27 mouse cellular contexts compared by ENCODE assay signal in genomic region chr4:13192202-13192601, GRCm38 (mm10).
DNase-seq lines count a peak whose midpoint lies in the region; ATAC-seq and TF ChIP-seq lines count a peak whose summit lies in the region.
"Had no signal": no experiment of that assay in that cellular context is flagged by ENCODE, and none has a peak within 500 bp of the region (broad histone marks: within the 10 kb centered on the region; RNA-seq: fewer than 3 reads in every experiment).

No protein-coding gene starts in this region.

- WGBS in liver, adult 2 months, result 66% methylated on average over 3 of the region's 3 CpGs
- WGBS in liver, embryonic 12.5 days (ENCODE audit: insufficient replicate concordance), result 62% methylated on average over 3 of the region's 3 CpGs

- H3K9me3 ChIP-seq in liver, embryonic 12.5 days (replicated peaks), result no peaks in the 10 kb centered on the region
- H3K9me3 ChIP-seq: embryonic facial prominence, embryonic 10.5 days; hindbrain, embryonic 10.5 days; intestine, embryonic 15.5 days; limb, embryonic 12.5 days; liver, embryonic 13.5 days; lung, embryonic 15.5 days; midbrain, embryonic 12.5 days; neural tube, embryonic 12.5 days had no signal

- no peaks in the 10 kb centered on the region for H3K36me3 ChIP-seq in liver, adult 2 months (ENCODE audit: control insufficient read depth, insufficient read depth, low read length)
- H3K36me3 ChIP-seq in liver, embryonic 12.5 days, result no peaks in the 10 kb centered on the region
- H3K36me3 ChIP-seq: embryonic facial prominence, embryonic 10.5 days; hindbrain, embryonic 10.5 days; intestine, embryonic 15.5 days; limb, embryonic 12.5 days; liver, embryonic 13.5 days; lung, embryonic 15.5 days; midbrain, embryonic 12.5 days; neural tube, embryonic 12.5 days had no signal

- TF ChIP-seq CTCF in liver, adult 2 months (IDR thresholded peaks at IDR 0.05; ENCODE audit: low read depth, low read length), result no peak
- TF ChIP-seq CTCF in gastrocnemius, adult 2 months (IDR thresholded peaks at IDR 0.05), result no peak

- no peaks in the 10 kb centered on the region for H3K79me2 ChIP-seq in liver, adult 2 months (ENCODE audit: control insufficient read depth, insufficient read depth, low read length)

- peak; percentile 8 for DNase-seq in liver, adult 2 months (ENCODE audit: extremely low read depth, low read depth, low spot score)
- DNase-seq in brain, adult 2 months (ENCODE audit: low read depth, low spot score), result peak; percentile 77
- peak; percentile 34 to 57 for DNase-seq in cerebellum, postnatal 25 days
- no peak for DNase-seq in gastrocnemius, adult 2 months
- DNase-seq in frontal cortex, adult 2 months (ENCODE audit: extremely low spot score in 1 of 2, low spot score in 1 of 2), result no peak
- DNase-seq: adrenal gland, postnatal 14 days; gastrocnemius, postnatal 10 days; heart, adult 11 months; kidney, adult 8-10 months; kidney, postnatal 25 days; layer of hippocampus, postnatal 36 days; liver, embryonic 13.5 days; right cerebral cortex, postnatal 14 days; thymus, postnatal 14 days had no signal

- H3K9ac ChIP-seq in liver, adult 2 months (ENCODE audit: low read depth, low read length), result no peak overlapping the region
- H3K9ac ChIP-seq in liver, embryonic 12.5 days, result no peak overlapping the region
- H3K9ac ChIP-seq: intestine, embryonic 15.5 days; limb, embryonic 12.5 days; liver, embryonic 13.5 days; lung, embryonic 15.5 days; midbrain, embryonic 12.5 days; neural tube, embryonic 12.5 days had no signal

- no peak overlapping the region for H3K4me2 ChIP-seq in liver, embryonic 12.5 days
- H3K4me2 ChIP-seq: heart, embryonic 11.5 days; intestine, embryonic 15.5 days; limb, embryonic 12.5 days; liver, embryonic 13.5 days; lung, embryonic 15.5 days; midbrain, embryonic 12.5 days; neural tube, embryonic 12.5 days had no signal

- intact Hi-C loops in gastrocnemius, adult 2 months (cut with DNase I), result no loop called here

- H3K27ac ChIP-seq in liver, adult 2 months (replicated peaks; ENCODE audit: insufficient read depth, low read depth, low read length), result no peak overlapping the region
- no peak overlapping the region for H3K27ac ChIP-seq in liver, embryonic 12.5 days
- H3K27ac ChIP-seq in gastrocnemius, adult 2 months, result no peak overlapping the region
- H3K27ac ChIP-seq: embryonic facial prominence, embryonic 10.5 days; hindbrain, embryonic 10.5 days; intestine, embryonic 15.5 days; layer of hippocampus, adult 2 months; limb, embryonic 12.5 days; liver, embryonic 13.5 days; lung, embryonic 15.5 days; midbrain, embryonic 12.5 days; neural tube, embryonic 12.5 days had no signal

- ATAC-seq in liver, embryonic 12.5 days, result no peak
- ATAC-seq in megakaryocyte, adult 5-6 weeks (ENCODE audit: poor library complexity, severe bottlenecking), result peak; percentile 84
- no peak for ATAC-seq in monocyte, adult 5-6 weeks (replicated peaks; ENCODE audit: insufficient number of reproducible peaks, low FRiP score, low TSS enrichment, poor library complexity, severe bottlenecking)
- ATAC-seq: hindbrain, embryonic 16.5 days; intestine, embryonic 15.5 days had no signal

- H3K27me3 ChIP-seq in liver, adult 2 months (ENCODE audit: control insufficient read depth, insufficient read depth, low read length), result no peaks in the 10 kb centered on the region
- H3K27me3 ChIP-seq in liver, embryonic 12.5 days (replicated peaks), result no peaks in the 10 kb centered on the region
- H3K27me3 ChIP-seq: intestine, embryonic 15.5 days; limb, embryonic 12.5 days; liver, embryonic 13.5 days; lung, embryonic 15.5 days; midbrain, embryonic 12.5 days; neural tube, embryonic 12.5 days had no signal

- H3K4me1 ChIP-seq in liver, adult 2 months (ENCODE audit: control insufficient read depth, insufficient read depth, low read length), result no peaks in the 10 kb centered on the region
- H3K4me1 ChIP-seq in liver, embryonic 12.5 days, result no peaks in the 10 kb centered on the region
- H3K4me1 ChIP-seq: embryonic facial prominence, embryonic 10.5 days; hindbrain, embryonic 10.5 days; intestine, embryonic 15.5 days; limb, embryonic 12.5 days; liver, embryonic 13.5 days; lung, embryonic 15.5 days; midbrain, embryonic 12.5 days; neural tube, embryonic 12.5 days had no signal

- TF ChIP-seq POLR2A in liver, adult 2 months (IDR thresholded peaks at IDR 0.05; ENCODE audit: extremely low read depth, insufficient read depth, low read length), result no peak

- no peak overlapping the region for H3K4me3 ChIP-seq in liver, adult 2 months (ENCODE audit: insufficient read depth, low read depth, low read length)
- no peak overlapping the region for H3K4me3 ChIP-seq in liver, embryonic 12.5 days
- H3K4me3 ChIP-seq in gastrocnemius, adult 2 months, result no peak overlapping the region
- H3K4me3 ChIP-seq: embryonic facial prominence, embryonic 10.5 days; hindbrain, embryonic 10.5 days; intestine, embryonic 15.5 days; layer of hippocampus, adult 2 months; limb, embryonic 12.5 days; liver, embryonic 13.5 days; lung, embryonic 15.5 days; midbrain, embryonic 12.5 days; neural tube, embryonic 12.5 days had no signal

Comparison
In these comparisons a context has a peak if more than half of its experiments do, and no peak if none do; other contexts are left out.
1. DNase-seq: peak in liver, adult 2 months (single experiment), brain, adult 2 months (single experiment) and cerebellum, postnatal 25 days (2 of 2); none in gastrocnemius, adult 2 months (single experiment) and frontal cortex, adult 2 months (0 of 2).